ENCODE assay signal across 23 mouse cellular contexts in the genomic region with DNA sequence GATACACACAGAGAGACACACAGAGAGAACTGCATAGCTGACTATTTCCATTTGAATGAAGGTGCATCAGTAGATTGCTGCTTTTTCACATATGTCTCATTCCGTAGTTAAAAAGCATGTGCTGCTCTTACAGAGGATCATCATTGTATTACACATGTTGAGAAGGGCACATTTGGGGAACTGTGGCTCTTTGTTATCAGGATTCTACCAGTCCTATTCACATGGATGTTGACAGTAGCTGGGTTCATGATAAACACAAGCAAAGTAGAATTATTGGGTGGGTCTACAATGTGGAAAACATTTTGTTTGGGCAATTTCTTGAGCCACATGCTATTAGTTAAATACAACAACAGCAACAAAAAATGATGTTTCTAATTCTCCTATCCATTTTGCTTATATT. TPM values are rescaled to one million over a fixed set of nuclear protein-coding genes. Genes with fewer than 3 reads are reported as not detected.
DNase-seq lines count a peak whose midpoint lies in the region; ATAC-seq and TF ChIP-seq lines count a peak whose summit lies in the region.
"Had no signal": no experiment of that assay in that cellular context is flagged by ENCODE, and none has a peak within 500 bp of the region (broad histone marks: within the 10 kb centered on the region; RNA-seq: fewer than 3 reads in every experiment).

No protein-coding gene starts in this region.

- no peak for TF ChIP-seq EP300 in MEL (IDR thresholded peaks at IDR 0.05; ENCODE audit: low read depth in 1 of 2, low read length in 2 of 2)
- TF ChIP-seq EP300 in liver, postnatal 0 days (IDR thresholded peaks at IDR 0.05; ENCODE audit: low read depth) = no peak

- no peak for TF ChIP-seq POLR2A in MEL (IDR thresholded peaks at IDR 0.05; ENCODE audit: control insufficient read depth in 1 of 2, insufficient read depth in 1 of 2, low read depth in 1 of 2, low read length in 2 of 2, poor library complexity in 1 of 2)

- H3K27me3 ChIP-seq in MEL (ENCODE audit: control insufficient read depth in 1 of 2, insufficient read depth in 2 of 2, low read length in 2 of 2) = no peaks in the 10 kb centered on the region
- no peaks in the 10 kb centered on the region for H3K27me3 ChIP-seq in liver, embryonic 13.5 days
- H3K27me3 ChIP-seq in liver, postnatal 0 days (ENCODE audit: insufficient read depth, low read length) = no peaks in the 10 kb centered on the region
- H3K27me3 ChIP-seq: CH12.LX; forebrain, embryonic 13.5 days; hindbrain, embryonic 12.5 days; hindbrain, embryonic 15.5 days had no signal

- H3K36me3 ChIP-seq in MEL (ENCODE audit: control insufficient read depth in 1 of 2, insufficient read depth in 2 of 2, low read length in 2 of 2) = peaks cover 0 to 6% of the 10 kb centered on the region in 2 experiments; a peak in 2 of 4 replicates
- no peaks in the 10 kb centered on the region for H3K36me3 ChIP-seq in liver, embryonic 13.5 days
- H3K36me3 ChIP-seq in liver, postnatal 0 days (replicated peaks; ENCODE audit: insufficient read depth, low read length) = no peaks in the 10 kb centered on the region
- H3K36me3 ChIP-seq: hindbrain, embryonic 12.5 days; hindbrain, embryonic 15.5 days had no signal

- H3K9ac ChIP-seq in MEL (ENCODE audit: control insufficient read depth, low read depth, low read length, poor library complexity, severe bottlenecking) = no peak overlapping the region
- H3K9ac ChIP-seq in liver, embryonic 13.5 days = no peak overlapping the region
- H3K9ac ChIP-seq in liver, postnatal 0 days (replicated peaks) = no peak overlapping the region
- H3K9ac ChIP-seq: forebrain, embryonic 13.5 days; hindbrain, embryonic 12.5 days; hindbrain, embryonic 15.5 days had no signal

- H3K4me2 ChIP-seq in liver, embryonic 13.5 days = no peak overlapping the region
- H3K4me2 ChIP-seq in liver, postnatal 0 days (ENCODE audit: low read depth, low read length) = no peak overlapping the region
- H3K4me2 ChIP-seq: forebrain, embryonic 13.5 days; heart, embryonic 11.5 days; hindbrain, embryonic 12.5 days; hindbrain, embryonic 15.5 days had no signal

- H3K4me1 ChIP-seq in MEL (ENCODE audit: control insufficient read depth in 1 of 2, insufficient read depth in 2 of 2, low read length in 2 of 2) = peaks cover 0 to 4% of the 10 kb centered on the region in 2 experiments; a peak in 2 of 4 replicates
- peaks cover 10% of the 10 kb centered on the region; the same call in 1 of the 2 replicates for H3K4me1 ChIP-seq in liver, embryonic 13.5 days (replicated peaks)
- H3K4me1 ChIP-seq in liver, postnatal 0 days (ENCODE audit: insufficient read depth) = no peaks in the 10 kb centered on the region
- H3K4me1 ChIP-seq: hindbrain, embryonic 12.5 days had no signal

- 36% methylated on average over 1 of the region's 1 CpGs for WGBS in liver, embryonic 13.5 days (ENCODE audit: insufficient replicate concordance)
- 65% methylated on average over 1 of the region's 1 CpGs for WGBS in liver, postnatal 0 days (ENCODE audit: insufficient replicate concordance)

- H3K27ac ChIP-seq in MEL (ENCODE audit: control insufficient read depth, low read depth, low read length) = no peak overlapping the region
- H3K27ac ChIP-seq in liver, embryonic 13.5 days = no peak overlapping the region
- H3K27ac ChIP-seq in liver, postnatal 0 days (ENCODE audit: low read depth) = no peak overlapping the region
- H3K27ac ChIP-seq: forebrain, embryonic 10.5 days; forebrain, embryonic 13.5 days; gastrocnemius, adult 2 months; hindbrain, embryonic 12.5 days; hindbrain, embryonic 15.5 days had no signal

- ATAC-seq in liver, embryonic 13.5 days (ENCODE audit: low read depth) = peak; percentile 73
- ATAC-seq in liver, postnatal 0 days = 0 out of 2 replicates have a peak, but pooled peaks have one; percentile 41
- ATAC-seq: forebrain, embryonic 13.5 days; forebrain, embryonic 16.5 days had no signal

- TF ChIP-seq RAD21 in MEL (IDR thresholded peaks at IDR 0.05; ENCODE audit: low read depth, low read length) = no peak

- H3K79me2 ChIP-seq in MEL (ENCODE audit: control insufficient read depth, insufficient read depth, low read length, poor library complexity) = peaks cover 19% of the 10 kb centered on the region

- TF ChIP-seq CTCF in MEL (IDR thresholded peaks at IDR 0.05 in 2 of 3, conservative IDR thresholded peaks at IDR 0.05 in 1 of 3; ENCODE audit: control insufficient read depth in 1 of 3, insufficient read depth in 1 of 3, low read depth in 2 of 3, low read length in 3 of 3, poor library complexity in 1 of 3, severe bottlenecking in 1 of 3) = no peak
- TF ChIP-seq CTCF in liver, postnatal 0 days (IDR thresholded peaks at IDR 0.05; ENCODE audit: low read depth) = no peak

- peak; percentile 23 for DNase-seq in MEL (ENCODE audit: low read depth, low spot score)
- no peak for DNase-seq in liver, embryonic 13.5 days
- no peak for DNase-seq in liver, postnatal 0 days
- DNase-seq in retina, postnatal 1 day = no peak
- DNase-seq in left cerebral cortex, adult 18-20 months (ENCODE audit: low spot score in 2 of 2) = no peak
- DNase-seq in yolk sac, embryonic 10.5 days (ENCODE audit: low spot score) = no peak
- DNase-seq: adrenal gland, adult 2 months; adrenal gland, postnatal 14 days; B cell, adult 2 months; cerebellum, adult 11-12 months; cerebellum, adult 9-10 months; cerebellum, postnatal 14 days; gastrocnemius, adult 2 months; gastrocnemius, postnatal 14 days; heart, adult 11 months had no signal

- H3K9me3 ChIP-seq in MEL (replicated peaks; ENCODE audit: insufficient read depth, low read length) = no peaks in the 10 kb centered on the region
- no peaks in the 10 kb centered on the region for H3K9me3 ChIP-seq in liver, embryonic 13.5 days (replicated peaks)
- no peaks in the 10 kb centered on the region for H3K9me3 ChIP-seq in liver, postnatal 0 days (ENCODE audit: low read length)
- H3K9me3 ChIP-seq: forebrain, embryonic 10.5 days; forebrain, embryonic 13.5 days; G1E; hindbrain, embryonic 12.5 days; hindbrain, embryonic 15.5 days had no signal

- H3K4me3 ChIP-seq in MEL (ENCODE audit: control insufficient read depth in 1 of 2, insufficient read depth in 1 of 2, low read depth in 2 of 2, low read length in 2 of 2) = no peak overlapping the region
- H3K4me3 ChIP-seq in liver, embryonic 13.5 days (replicated peaks) = no peak overlapping the region
- no peak overlapping the region for H3K4me3 ChIP-seq in liver, postnatal 0 days (ENCODE audit: low read depth, low read length)
- H3K4me3 ChIP-seq: forebrain, embryonic 10.5 days; forebrain, embryonic 13.5 days; gastrocnemius, adult 2 months; hindbrain, embryonic 12.5 days; hindbrain, embryonic 15.5 days had no signal

TF ChIP-seq in MEL, 35 proteins besides CTCF, POLR2A, EP300 and RAD21:
- TF ChIP-seq MXI1 (IDR thresholded peaks at IDR 0.05; ENCODE audit: low read depth, low read length) (peak; percentile 59; the same call in 1 of the 2 replicates), GATA1 (IDR thresholded peaks at IDR 0.05; ENCODE audit: low read depth, low read length) (0 out of 2 replicates have a peak, but pooled peaks have one; percentile 6), MAX (IDR thresholded peaks at IDR 0.05; ENCODE audit: low read length) (0 out of 2 replicates have a peak, but pooled peaks have one; percentile 15), NRF1 (IDR thresholded peaks at IDR 0.05; ENCODE audit: insufficient read depth, low read depth, low read length, poor library complexity, severe bottlenecking) (no peak)
TF ChIP-seq in MEL: peak in this region for 3.

RNA-seq across cellular contexts. Expression of a gene that starts 55.9 kb away (rescaled TPM):
- 17.1 and 23.0 TPM in 2 replicates for total RNA-seq in MEL (2012; rRNA removed)
- polyA plus RNA-seq in MEL (2012; ENCODE audit: insufficient read depth in 1 of 2, insufficient read length in 2 of 2, low read depth in 1 of 2, low replicate concordance in 2 of 2, missing spikeins in 1 of 2) = 10 to 100 TPM; 27.6 to 42.5 TPM
- 20.3 and 22.9 TPM in 2 replicates for polyA plus RNA-seq in liver, embryonic 13.5 days (2015; fragmentation: Nextera tagmentation; extraction: Ambion mirVana)
- polyA plus RNA-seq in liver, postnatal 0 days (2015; fragmentation: Nextera tagmentation; extraction: Ambion mirVana) = 10.3 and 11.6 TPM in 2 replicates
- total RNA-seq in left cerebral cortex, adult 18-20 months (2021) = 10 to 100 TPM; 51.2 to 51.3 TPM
